Mouse (Mus musculus): ENCODE measurements at regions not wholly inside any gene's neighbourhood (a gene's known extent, or its start where the extent isn't known, plus 50 kb on each side); places are given as distances from the start of the nearest gene placed in this dataset.

- no peak overlapping the region for H3K27ac ChIP-seq (replicated peaks in 1 of 2; ENCODE audit: control insufficient read depth in 1 of 2, insufficient read depth in 1 of 2, low read depth in 2 of 2, low read length in 2 of 2)
- WGBS = 29% methylated on average over 3 of the region's 3 CpGs
- H3K36me3 ChIP-seq (ENCODE audit: control insufficient read depth, insufficient read depth, low read length) = no peaks in the 10 kb centered on the region
- no peak overlapping the region for H3K9ac ChIP-seq (ENCODE audit: low read length)
- ATAC-seq (ENCODE audit: insufficient number of reproducible peaks, insufficient read depth, low FRiP score, low read depth) = no peak
- H3K9me3 ChIP-seq (ENCODE audit: control insufficient read depth, low read length) = no peaks in the 10 kb centered on the region
- no peak overlapping the region for H3K4me3 ChIP-seq (ENCODE audit: control insufficient read depth in 1 of 2, insufficient read depth in 1 of 2, low read depth in 1 of 2, low read length in 2 of 2)
- no peaks in the 10 kb centered on the region for H3K27me3 ChIP-seq (ENCODE audit: control insufficient read depth, insufficient read depth, low read length)
- no peaks in the 10 kb centered on the region for H3K4me1 ChIP-seq (ENCODE audit: control insufficient read depth in 2 of 2, insufficient read depth in 2 of 2, low read length in 2 of 2)
- H3K4me2 ChIP-seq (ENCODE audit: low read length) = no peak overlapping the region
Measured at GRCm38 (mm10) chr4:89082838-89083237, 54.1 kb upstream of the Mtap start.

GRCm38 (mm10) chr4:89078485-89078884 lies 58.4 kb upstream of the Mtap start:
- no peak overlapping the region for H3K9ac ChIP-seq (ENCODE audit: low read length)
- ATAC-seq (ENCODE audit: insufficient number of reproducible peaks, insufficient read depth, low FRiP score, low read depth) = no peak
- WGBS = 90% methylated on average over 9 of the region's 9 CpGs
- H3K4me3 ChIP-seq (ENCODE audit: control insufficient read depth in 1 of 2, insufficient read depth in 1 of 2, low read depth in 1 of 2, low read length in 2 of 2) = no peak overlapping the region
- H3K27ac ChIP-seq (replicated peaks in 1 of 2; ENCODE audit: control insufficient read depth in 1 of 2, insufficient read depth in 1 of 2, low read depth in 2 of 2, low read length in 2 of 2) = no peak overlapping the region
- no peaks in the 10 kb centered on the region for H3K9me3 ChIP-seq (ENCODE audit: control insufficient read depth, low read length)
- no peaks in the 10 kb centered on the region for H3K4me1 ChIP-seq (ENCODE audit: control insufficient read depth in 2 of 2, insufficient read depth in 2 of 2, low read length in 2 of 2)
- H3K27me3 ChIP-seq (ENCODE audit: control insufficient read depth, insufficient read depth, low read length) = no peaks in the 10 kb centered on the region
- no peaks in the 10 kb centered on the region for H3K36me3 ChIP-seq (ENCODE audit: control insufficient read depth, insufficient read depth, low read length)
- H3K4me2 ChIP-seq (ENCODE audit: low read length) = no peak overlapping the region

- Histone ChIP-seq H3K4me3 (ENCODE audit: control insufficient read depth in 1 of 2, insufficient read depth in 1 of 2, low read depth in 1 of 2, low read length in 2 of 2) (no peak overlapping the region), H3K9me3 (ENCODE audit: control insufficient read depth, low read length) (no peaks in the 10 kb centered on the region), H3K27me3 (ENCODE audit: control insufficient read depth, insufficient read depth, low read length) (no peaks in the 10 kb centered on the region), H3K36me3 (ENCODE audit: control insufficient read depth, insufficient read depth, low read length) (no peaks in the 10 kb centered on the region), H3K4me1 (ENCODE audit: control insufficient read depth in 2 of 2, insufficient read depth in 2 of 2, low read length in 2 of 2) (no peaks in the 10 kb centered on the region), H3K27ac (replicated peaks in 1 of 2; ENCODE audit: control insufficient read depth in 1 of 2, insufficient read depth in 1 of 2, low read depth in 2 of 2, low read length in 2 of 2) (no peak overlapping the region), H3K9ac (ENCODE audit: low read length) (no peak overlapping the region), H3K4me2 (ENCODE audit: low read length) (no peak overlapping the region)
- no peak for ATAC-seq (ENCODE audit: insufficient number of reproducible peaks, insufficient read depth, low FRiP score, low read depth)
- 68% methylated on average over 4 of the region's 4 CpGs for WGBS
Measured at GRCm38 (mm10) chr4:89074705-89075104, 62.2 kb upstream of the Mtap start.

GRCm38 (mm10) chr4:89070430-89070829 lies 66.5 kb upstream of the Mtap start:
- Histone ChIP-seq H3K9ac (ENCODE audit: low read length) (no peak overlapping the region), H3K4me3 (ENCODE audit: control insufficient read depth in 1 of 2, insufficient read depth in 1 of 2, low read depth in 1 of 2, low read length in 2 of 2) (no peak overlapping the region), H3K4me2 (ENCODE audit: low read length) (no peak overlapping the region), H3K27ac (replicated peaks in 1 of 2; ENCODE audit: control insufficient read depth in 1 of 2, insufficient read depth in 1 of 2, low read depth in 2 of 2, low read length in 2 of 2) (no peak overlapping the region), H3K9me3 (ENCODE audit: control insufficient read depth, low read length) (0 out of 2 replicates have a peak, but pooled peaks cover 4% of the 10 kb centered on the region), H3K36me3 (ENCODE audit: control insufficient read depth, insufficient read depth, low read length) (no peaks in the 10 kb centered on the region), H3K4me1 (ENCODE audit: control insufficient read depth in 2 of 2, insufficient read depth in 2 of 2, low read length in 2 of 2) (no peaks in the 10 kb centered on the region), H3K27me3 (ENCODE audit: control insufficient read depth, insufficient read depth, low read length) (no peaks in the 10 kb centered on the region)
- no peak for ATAC-seq (ENCODE audit: insufficient number of reproducible peaks, insufficient read depth, low FRiP score, low read depth)
- WGBS = 62% methylated on average over 2 of the region's 2 CpGs

- no peak overlapping the region for H3K27ac ChIP-seq (replicated peaks in 1 of 2; ENCODE audit: control insufficient read depth in 1 of 2, insufficient read depth in 1 of 2, low read depth in 2 of 2, low read length in 2 of 2)
- no peaks in the 10 kb centered on the region for H3K27me3 ChIP-seq (ENCODE audit: control insufficient read depth, insufficient read depth, low read length)
- H3K4me3 ChIP-seq (ENCODE audit: control insufficient read depth in 1 of 2, insufficient read depth in 1 of 2, low read depth in 1 of 2, low read length in 2 of 2) = no peak overlapping the region
- H3K4me1 ChIP-seq (ENCODE audit: control insufficient read depth in 2 of 2, insufficient read depth in 2 of 2, low read length in 2 of 2) = no peaks in the 10 kb centered on the region
- H3K9ac ChIP-seq (ENCODE audit: low read length) = no peak overlapping the region
- WGBS = 80% methylated on average over 7 of the region's 7 CpGs
- no peak overlapping the region for H3K4me2 ChIP-seq (ENCODE audit: low read length)
- 0 out of 2 replicates have a peak, but pooled peaks cover 4% of the 10 kb centered on the region for H3K9me3 ChIP-seq (ENCODE audit: control insufficient read depth, low read length)
- no peak for ATAC-seq (ENCODE audit: insufficient number of reproducible peaks, insufficient read depth, low FRiP score, low read depth)
- H3K36me3 ChIP-seq (ENCODE audit: control insufficient read depth, insufficient read depth, low read length) = no peaks in the 10 kb centered on the region
Measured at GRCm38 (mm10) chr4:89064401-89064800, 72.5 kb upstream of the Mtap start.

- Histone ChIP-seq H3K9me3 (ENCODE audit: control insufficient read depth, low read length) (no peaks in the 10 kb centered on the region), H3K27ac (replicated peaks in 1 of 2; ENCODE audit: control insufficient read depth in 1 of 2, insufficient read depth in 1 of 2, low read depth in 2 of 2, low read length in 2 of 2) (no peak overlapping the region), H3K4me1 (ENCODE audit: control insufficient read depth in 2 of 2, insufficient read depth in 2 of 2, low read length in 2 of 2) (no peaks in the 10 kb centered on the region), H3K4me2 (ENCODE audit: low read length) (no peak overlapping the region), H3K27me3 (ENCODE audit: control insufficient read depth, insufficient read depth, low read length) (no peaks in the 10 kb centered on the region), H3K9ac (ENCODE audit: low read length) (no peak overlapping the region), H3K36me3 (ENCODE audit: control insufficient read depth, insufficient read depth, low read length) (no peaks in the 10 kb centered on the region), H3K4me3 (ENCODE audit: control insufficient read depth in 1 of 2, insufficient read depth in 1 of 2, low read depth in 1 of 2, low read length in 2 of 2) (no peak overlapping the region)
- no peak for ATAC-seq (ENCODE audit: insufficient number of reproducible peaks, insufficient read depth, low FRiP score, low read depth)
- WGBS = 74% methylated on average over 1 of the region's 1 CpGs
Measured at GRCm38 (mm10) chr4:89062384-89062783, 74.5 kb upstream of the Mtap start.

- H3K4me3 ChIP-seq (ENCODE audit: control insufficient read depth in 1 of 2, insufficient read depth in 1 of 2, low read depth in 1 of 2, low read length in 2 of 2) = no peak overlapping the region
- no peaks in the 10 kb centered on the region for H3K36me3 ChIP-seq (ENCODE audit: control insufficient read depth, insufficient read depth, low read length)
- ATAC-seq (ENCODE audit: insufficient number of reproducible peaks, insufficient read depth, low FRiP score, low read depth) = no peak
- H3K9ac ChIP-seq (ENCODE audit: low read length) = no peak overlapping the region
- no peaks in the 10 kb centered on the region for H3K27me3 ChIP-seq (ENCODE audit: control insufficient read depth, insufficient read depth, low read length)
- no peak overlapping the region for H3K27ac ChIP-seq (replicated peaks in 1 of 2; ENCODE audit: control insufficient read depth in 1 of 2, insufficient read depth in 1 of 2, low read depth in 2 of 2, low read length in 2 of 2)
- H3K9me3 ChIP-seq (ENCODE audit: control insufficient read depth, low read length) = no peaks in the 10 kb centered on the region
- H3K4me2 ChIP-seq (ENCODE audit: low read length) = no peak overlapping the region
- no peaks in the 10 kb centered on the region for H3K4me1 ChIP-seq (ENCODE audit: control insufficient read depth in 2 of 2, insufficient read depth in 2 of 2, low read length in 2 of 2)
- WGBS = 76% methylated on average over 4 of the region's 4 CpGs
Measured at GRCm38 (mm10) chr4:89061619-89062018, 75.3 kb upstream of the Mtap start.

- Histone ChIP-seq H3K4me2 (ENCODE audit: low read length) (no peak overlapping the region), H3K4me3 (ENCODE audit: control insufficient read depth in 1 of 2, insufficient read depth in 1 of 2, low read depth in 1 of 2, low read length in 2 of 2) (no peak overlapping the region), H3K4me1 (ENCODE audit: control insufficient read depth in 2 of 2, insufficient read depth in 2 of 2, low read length in 2 of 2) (no peaks in the 10 kb centered on the region), H3K27me3 (ENCODE audit: control insufficient read depth, insufficient read depth, low read length) (no peaks in the 10 kb centered on the region), H3K9me3 (ENCODE audit: control insufficient read depth, low read length) (no peaks in the 10 kb centered on the region), H3K9ac (ENCODE audit: low read length) (no peak overlapping the region), H3K27ac (replicated peaks in 1 of 2; ENCODE audit: control insufficient read depth in 1 of 2, insufficient read depth in 1 of 2, low read depth in 2 of 2, low read length in 2 of 2) (no peak overlapping the region), H3K36me3 (ENCODE audit: control insufficient read depth, insufficient read depth, low read length) (no peaks in the 10 kb centered on the region)
- ATAC-seq (ENCODE audit: insufficient number of reproducible peaks, insufficient read depth, low FRiP score, low read depth) = no peak
Measured at GRCm38 (mm10) chr4:89057573-89057972, 79.3 kb upstream of the Mtap start.

Measured in heart, embryonic 14.5 days (tissue).